Mouse (Mus musculus): ENCODE measurements around the gene Art4. TPM values are rescaled to one million over a fixed set of nuclear protein-coding genes. Genes with fewer than 3 reads are reported as not detected.

The Art4 gene
- total and polyA plus RNA-seq, 3 experiments = 0.50 to 0.60 TPM; not detected in 1

DNA sequence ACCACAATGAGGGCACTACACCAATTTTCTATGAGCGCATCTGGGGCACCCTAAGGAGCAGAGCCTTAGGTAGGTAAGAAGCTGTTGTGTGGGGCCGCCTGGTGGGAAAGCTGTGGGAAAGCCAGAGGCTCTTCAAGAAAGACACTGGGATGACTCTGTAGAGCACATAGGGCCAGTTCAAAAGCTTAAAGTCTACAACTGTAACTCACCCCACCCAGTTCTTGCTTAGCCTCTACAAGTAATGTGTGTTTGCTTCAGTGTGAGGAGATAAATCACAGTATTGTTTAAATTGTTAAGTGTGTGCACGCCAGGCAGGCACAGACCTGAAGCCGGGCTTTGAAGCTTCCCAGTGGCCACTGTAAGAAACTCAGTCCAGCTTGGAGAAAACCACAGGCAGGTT, 8.6 kb upstream of the Art4 start:
- H3K9ac ChIP-seq (ENCODE audit: control insufficient read depth, low read depth, low read length, poor library complexity, severe bottlenecking) = no peak overlapping the region
- peaks cover 3% of the 10 kb centered on the region in 2 experiments; a peak in 3 of 4 replicates for H3K27me3 ChIP-seq (ENCODE audit: control insufficient read depth in 1 of 2, insufficient read depth in 2 of 2, low read length in 2 of 2)
- no peaks in the 10 kb centered on the region for H3K79me2 ChIP-seq (ENCODE audit: control insufficient read depth, insufficient read depth, low read length, poor library complexity)
- no peak for DNase-seq (ENCODE audit: low read depth, low spot score)
- H3K36me3 ChIP-seq (ENCODE audit: control insufficient read depth in 1 of 2, insufficient read depth in 2 of 2, low read length in 2 of 2) = no peaks in the 10 kb centered on the region
- TF ChIP-seq JUND (IDR thresholded peaks at IDR 0.05; ENCODE audit: low read depth, low read length) = no peak
- no peak for TF ChIP-seq MYB (IDR thresholded peaks at IDR 0.05; ENCODE audit: low read depth, low read length)
- no peak for TF ChIP-seq POLR2AphosphoS2 (IDR thresholded peaks at IDR 0.05; ENCODE audit: low read length)
- no peak for TF ChIP-seq POLR2AphosphoS5 (IDR thresholded peaks at IDR 0.05; ENCODE audit: borderline replicate concordance, low read depth, low read length)
- no peak for TF ChIP-seq CHD2 (IDR thresholded peaks at IDR 0.05; ENCODE audit: low read length)
- no peak for TF ChIP-seq ZKSCAN1 (IDR thresholded peaks at IDR 0.05; ENCODE audit: low read depth, low read length)
- no peak for TF ChIP-seq CHD1 (IDR thresholded peaks at IDR 0.05; ENCODE audit: low read depth, low read length)
- TF ChIP-seq NELFE (IDR thresholded peaks at IDR 0.05; ENCODE audit: low read depth, low read length) = no peak
- TF ChIP-seq ETS1 (IDR thresholded peaks at IDR 0.05; ENCODE audit: low read depth, low read length) = no peak
- no peak for TF ChIP-seq MYC (IDR thresholded peaks at IDR 0.05; ENCODE audit: low read depth, low read length)
- TF ChIP-seq ZC3H11A (IDR thresholded peaks at IDR 0.05; ENCODE audit: low read depth, low read length) = no peak
- no peak for TF ChIP-seq SMC3 (IDR thresholded peaks at IDR 0.05; ENCODE audit: low read depth, low read length)
- TF ChIP-seq MAZ (IDR thresholded peaks at IDR 0.05; ENCODE audit: low read depth, low read length) = no peak
- TF ChIP-seq HCFC1 (IDR thresholded peaks at IDR 0.05; ENCODE audit: low read depth, low read length) = no peak
- no peak for TF ChIP-seq POLR2A (IDR thresholded peaks at IDR 0.05; ENCODE audit: control insufficient read depth in 1 of 2, insufficient read depth in 1 of 2, low read depth in 1 of 2, low read length in 2 of 2, poor library complexity in 1 of 2)
- TF ChIP-seq NRF1 (IDR thresholded peaks at IDR 0.05; ENCODE audit: insufficient read depth, low read depth, low read length, poor library complexity, severe bottlenecking) = no peak
- TF ChIP-seq E2F4 (IDR thresholded peaks at IDR 0.05; ENCODE audit: borderline replicate concordance, low read depth, low read length) = no peak
- TF ChIP-seq KAT2A (conservative IDR thresholded peaks at IDR 0.05; ENCODE audit: low read depth, low read length) = no peak
- H3K27ac ChIP-seq (ENCODE audit: control insufficient read depth, low read depth, low read length) = no peak overlapping the region
- no peak overlapping the region for H3K4me3 ChIP-seq (ENCODE audit: control insufficient read depth in 1 of 2, insufficient read depth in 1 of 2, low read depth in 2 of 2, low read length in 2 of 2)
- no peaks in the 10 kb centered on the region for H3K4me1 ChIP-seq (ENCODE audit: control insufficient read depth in 1 of 2, insufficient read depth in 2 of 2, low read length in 2 of 2)
- no peaks in the 10 kb centered on the region for H3K9me3 ChIP-seq (replicated peaks; ENCODE audit: insufficient read depth, low read length)

DNA sequence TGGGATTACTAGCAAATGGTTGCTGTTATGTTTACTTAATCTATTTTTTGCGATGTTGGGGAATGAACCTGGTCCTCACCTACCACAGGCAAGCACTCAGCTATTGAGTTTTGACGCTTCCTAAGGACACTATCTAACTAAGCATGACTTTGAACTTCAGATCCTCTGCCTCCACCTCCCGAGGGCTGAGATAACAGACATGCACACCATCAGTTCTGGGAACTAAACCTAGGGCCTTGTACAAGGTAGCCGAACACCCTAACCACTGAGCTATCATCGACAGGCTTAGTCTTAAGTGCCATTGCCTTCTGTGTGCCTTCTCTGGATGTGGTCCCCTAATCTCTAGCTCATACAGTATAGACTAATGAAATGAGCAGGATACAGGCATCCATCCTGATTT, 7.8 kb upstream of the Art4 start:
- Histone ChIP-seq H3K9me3 (replicated peaks; ENCODE audit: insufficient read depth, low read length) (no peaks in the 10 kb centered on the region), H3K27ac (ENCODE audit: control insufficient read depth, low read depth, low read length) (no peak overlapping the region), H3K4me3 (ENCODE audit: control insufficient read depth in 1 of 2, insufficient read depth in 1 of 2, low read depth in 2 of 2, low read length in 2 of 2) (no peak overlapping the region), H3K36me3 (ENCODE audit: control insufficient read depth in 1 of 2, insufficient read depth in 2 of 2, low read length in 2 of 2) (no peaks in the 10 kb centered on the region), H3K79me2 (ENCODE audit: control insufficient read depth, insufficient read depth, low read length, poor library complexity) (no peaks in the 10 kb centered on the region), H3K4me1 (ENCODE audit: control insufficient read depth in 1 of 2, insufficient read depth in 2 of 2, low read length in 2 of 2) (no peaks in the 10 kb centered on the region), H3K9ac (ENCODE audit: control insufficient read depth, low read depth, low read length, poor library complexity, severe bottlenecking) (no peak overlapping the region), H3K27me3 (ENCODE audit: control insufficient read depth in 1 of 2, insufficient read depth in 2 of 2, low read length in 2 of 2) (peaks cover 3% of the 10 kb centered on the region in 2 experiments; a peak in 3 of 4 replicates)
- TF ChIP-seq UBTF (IDR thresholded peaks at IDR 0.05; ENCODE audit: borderline replicate concordance, insufficient read depth, low read depth, low read length) = no peak
- no peak for TF ChIP-seq SIN3A (IDR thresholded peaks at IDR 0.05; ENCODE audit: low read length)
- no peak for TF ChIP-seq KAT2A (conservative IDR thresholded peaks at IDR 0.05; ENCODE audit: low read depth, low read length)
- TF ChIP-seq JUND (IDR thresholded peaks at IDR 0.05; ENCODE audit: low read depth, low read length) = no peak
- TF ChIP-seq EP300 (IDR thresholded peaks at IDR 0.05; ENCODE audit: low read depth in 1 of 2, low read length in 2 of 2) = no peak
- no peak for TF ChIP-seq SMC3 (IDR thresholded peaks at IDR 0.05; ENCODE audit: low read depth, low read length)
- TF ChIP-seq HCFC1 (IDR thresholded peaks at IDR 0.05; ENCODE audit: low read depth, low read length) = no peak
- no peak for TF ChIP-seq ZNF384 (IDR thresholded peaks at IDR 0.05; ENCODE audit: low read depth, low read length)
- DNase-seq (ENCODE audit: low read depth, low spot score) = no peak
